Mouse (Mus musculus) heart, adult 11 months (tissue): Measurements from ENCODE around the gene Narfl.

Source experiments
- DNase-seq: peaks from one replicate; pipeline ENCODE4 v3.0.0; 2022

Gene Narfl

GRCm38 (mm10) chr17:25831451-25832281 lies 58.1 kb downstream of the Narfl start:
- DNase-seq: peak; percentile 96

- DNase-seq: peak; percentile 100
Observed at GRCm38 (mm10) chr17:25832436-25833290, 59.1 kb downstream of the Narfl start.
